Mouse (Mus musculus) midbrain, embryonic 14.5 days (tissue): ENCODE results near the gene Cyth3. TPM values are rescaled to one million over a fixed set of nuclear protein-coding genes. Genes with fewer than 3 reads are reported as not detected.

Experiments used
- ATAC-seq: fragments of 200-750 bp; cut with Nextera tagmentation; 2 replicates; pipeline ENCODE4 v1.8.0; 2017; ENCODE audit warnings: moderate number of reproducible peaks, moderate library complexity; ENCODE audit not compliant: low FRiP score, low TSS enrichment
- DNase-seq: peaks from one replicate; pipeline ENCODE4 v3.0.0-alpha.2; 2015
- H3K27ac ChIP-seq: fragments of 300-500 bp; sonication (generic); replicated peaks from 2 replicates; pipeline ENCODE4 v1.5.1; 2014; ENCODE audit warnings: mild to moderate bottlenecking, low read depth, low read length, moderate library complexity
- H3K27me3 ChIP-seq: fragments of 300-500 bp; sonication (generic); 2 replicates; pipeline ENCODE4 v1.6.1; 2014; ENCODE audit warnings: low read length, control low read depth, mixed read lengths; ENCODE audit not compliant: control insufficient read depth, insufficient read depth
- H3K36me3 ChIP-seq: fragments of 300-500 bp; sonication (generic); 2 replicates; pipeline ENCODE4 v1.6.1; 2014; ENCODE audit warnings: low read length, control low read depth; ENCODE audit not compliant: control insufficient read depth, insufficient read depth
- H3K4me1 ChIP-seq: fragments of 300-500 bp; sonication (generic); 2 replicates; pipeline ENCODE4 v1.6.1; 2014; ENCODE audit warnings: mild to moderate bottlenecking, antibody characterized with exemption, low read length, control low read depth; ENCODE audit not compliant: control insufficient read depth, insufficient read depth
- H3K4me2 ChIP-seq: fragments of 300-500 bp; sonication (generic); 2 replicates; pipeline ENCODE4 v1.6.1; 2014; ENCODE audit warnings: mild to moderate bottlenecking, low read length, moderate library complexity
- H3K4me3 ChIP-seq: fragments of 300-500 bp; sonication (generic); replicated peaks from 2 replicates; pipeline ENCODE4 v1.5.1; 2014; ENCODE audit warnings: low read depth, low read length
- H3K9ac ChIP-seq: fragments of 300-500 bp; sonication (generic); replicated peaks from 2 replicates; pipeline ENCODE4 v1.6.1; 2014; ENCODE audit warnings: mild to moderate bottlenecking, low read length, moderate library complexity
- H3K9me3 ChIP-seq: fragments of 300-500 bp; sonication (generic); 2 replicates; pipeline ENCODE4 v1.6.1; 2016; ENCODE audit warnings: low read length, control low read depth, mixed read lengths; ENCODE audit not compliant: control insufficient read depth
- WGBS: fragments of 180-500 bp; shearing (Covaris S2); extraction: QIAGEN DNeasy Blood & Tissue Kit; methylation state at CpG from one replicate; pipeline ENCODE4 v1.1.7; 2014; 5-methylcytosine and 5-hydroxymethylcytosine counted together
- polyA plus RNA-seq: library from polyadenylated mRNA; unstranded; fragments of >200 nt; fragmentation: Nextera tagmentation; extraction: Ambion mirVana; gene quantifications from 2 replicates; pipeline ENCODE4 v1.2.1, GENCODE M21; 2014

Cyth3 gene
- polyA plus RNA-seq, 1 experiment from 2014 or later = 38.0 TPM

DNA sequence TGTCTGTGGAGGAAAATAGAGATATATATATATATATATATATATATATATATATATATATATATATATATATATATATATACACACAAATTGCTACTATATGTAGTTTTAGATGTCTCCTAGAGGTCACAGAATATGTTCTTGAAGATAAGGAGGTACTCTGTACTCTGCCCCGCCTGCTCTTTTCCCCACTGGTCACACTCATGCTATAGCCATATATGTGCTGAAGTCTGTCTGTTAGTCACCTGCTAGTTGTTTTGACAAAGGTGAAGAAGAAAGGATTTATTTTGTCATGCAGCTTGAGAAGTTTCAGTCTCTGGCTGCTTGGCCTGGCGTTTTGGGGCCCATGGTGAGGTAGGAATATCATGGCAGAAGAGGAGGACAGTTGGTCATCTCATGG lies 25.2 kb downstream of the Cyth3 start:
- no peak for DNase-seq
- no peak overlapping the region for H3K27ac ChIP-seq
- 92% methylated on average over 2 of the region's 2 CpGs for WGBS

DNA sequence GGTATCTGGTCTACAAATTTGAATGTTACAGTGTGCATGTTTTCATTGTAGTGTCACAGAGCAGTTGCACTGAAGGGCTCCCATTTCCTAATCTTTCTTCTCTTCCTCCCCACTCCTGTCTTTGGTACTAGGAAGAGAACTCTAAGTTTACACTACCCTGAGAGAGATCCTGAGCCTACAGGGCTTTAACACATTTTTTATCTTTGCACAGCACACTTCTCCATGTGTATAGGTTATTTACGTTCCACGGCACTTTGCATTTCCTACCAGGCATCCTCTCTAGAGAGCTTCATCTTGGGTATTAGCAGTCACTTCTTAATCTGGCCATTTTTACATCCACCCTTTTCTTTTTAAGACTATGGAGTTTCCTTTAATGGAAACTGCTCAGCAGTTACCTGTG lies 25.8 kb downstream of the Cyth3 start:
- DNase-seq = no peak
- Histone ChIP-seq H3K36me3 (no peaks in the 10 kb centered on the region), H3K9ac (no peak overlapping the region), H3K4me3 (no peak overlapping the region), H3K4me1 (no peaks in the 10 kb centered on the region), H3K27me3 (no peaks in the 10 kb centered on the region), H3K27ac (no peak overlapping the region), H3K4me2 (no peak overlapping the region), H3K9me3 (no peaks in the 10 kb centered on the region)
- WGBS = 80% methylated on average over 2 of the region's 2 CpGs
- ATAC-seq = no peak

More for the DNA sequence above, 25.2 kb downstream of the Cyth3 start:
- Histone ChIP-seq H3K36me3 (no peaks in the 10 kb centered on the region), H3K9ac (no peak overlapping the region), H3K4me2 (no peak overlapping the region), H3K27me3 (no peaks in the 10 kb centered on the region), H3K4me3 (no peak overlapping the region), H3K4me1 (no peaks in the 10 kb centered on the region), H3K9me3 (no peaks in the 10 kb centered on the region)
- ATAC-seq = no peak

DNA sequence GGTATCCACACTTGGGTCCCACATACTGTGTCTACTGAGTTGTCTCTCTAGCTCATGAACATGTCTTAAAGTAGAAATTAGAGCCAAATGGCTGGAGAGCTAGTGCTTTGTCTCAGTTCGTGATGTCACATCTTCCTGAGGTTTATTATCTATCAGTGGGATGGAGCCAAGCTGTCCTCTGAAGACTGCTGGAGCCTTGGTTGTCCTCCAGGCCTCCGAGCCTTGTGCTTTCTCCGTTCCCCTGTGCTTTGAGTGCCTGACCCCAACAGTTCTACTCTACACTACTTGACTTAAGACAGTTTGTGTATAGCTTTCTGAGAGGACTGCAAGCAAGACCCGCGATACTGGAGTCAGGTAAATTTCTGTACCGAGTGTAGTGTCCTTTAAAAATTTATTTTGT lies 26.9 kb downstream of the Cyth3 start:
- ATAC-seq (no peak), DNase-seq (no peak)
- H3K27me3 ChIP-seq = no peaks in the 10 kb centered on the region
- H3K9me3 ChIP-seq = no peaks in the 10 kb centered on the region
- H3K4me3 ChIP-seq = no peak overlapping the region
- H3K36me3 ChIP-seq = no peaks in the 10 kb centered on the region
- H3K4me2 ChIP-seq = no peak overlapping the region
- H3K4me1 ChIP-seq = no peaks in the 10 kb centered on the region
- 95% methylated on average over 6 of the region's 6 CpGs for WGBS
- H3K27ac ChIP-seq = no peak overlapping the region
- H3K9ac ChIP-seq = no peak overlapping the region

DNA sequence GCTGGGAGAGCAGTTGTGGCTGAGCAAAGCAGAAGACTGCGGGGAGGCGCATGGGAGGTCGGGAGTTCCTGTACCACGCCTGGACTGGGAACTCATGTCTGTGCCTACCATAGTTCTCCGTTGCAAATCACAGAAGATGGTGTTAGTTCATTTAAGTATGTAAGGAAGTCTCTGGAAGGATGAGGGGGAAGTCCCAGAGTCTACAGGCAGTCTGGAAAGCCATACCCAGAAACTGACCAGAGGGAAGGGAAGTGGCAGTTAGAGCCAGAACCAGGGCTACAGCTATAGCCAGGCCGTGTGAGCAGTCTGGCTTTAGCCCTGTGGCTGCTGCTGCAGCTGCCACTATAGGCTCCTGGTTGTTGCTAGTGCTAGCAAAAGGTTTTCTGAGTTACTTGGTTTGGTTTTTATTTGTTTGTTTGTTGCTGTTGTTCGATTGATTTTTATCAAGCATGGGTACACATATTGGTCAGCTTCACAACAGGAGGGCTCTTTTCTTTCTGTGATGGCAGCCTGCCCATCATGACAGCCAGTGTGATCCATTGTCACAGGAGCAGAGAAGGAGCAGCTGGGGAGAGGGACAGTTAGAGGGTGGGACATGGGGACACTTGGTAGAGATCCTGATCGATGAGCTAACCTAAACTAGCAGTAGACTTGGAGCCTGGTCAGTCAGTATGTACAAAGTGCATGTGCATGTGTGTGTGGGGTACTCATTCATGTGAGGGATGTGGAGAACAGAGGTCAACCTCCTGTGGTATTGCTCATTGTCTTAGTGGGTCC lies 29.8 kb downstream of the Cyth3 start:
- Histone ChIP-seq H3K4me2 (no peak overlapping the region), H3K9me3 (no peaks in the 10 kb centered on the region), H3K9ac (no peak overlapping the region), H3K27me3 (no peaks in the 10 kb centered on the region), H3K27ac (no peak overlapping the region), H3K36me3 (no peaks in the 10 kb centered on the region), H3K4me1 (no peaks in the 10 kb centered on the region), H3K4me3 (no peak overlapping the region)
- ATAC-seq = no peak
- 83% methylated on average over 8 of the region's 8 CpGs for WGBS
- DNase-seq = no peak

DNA sequence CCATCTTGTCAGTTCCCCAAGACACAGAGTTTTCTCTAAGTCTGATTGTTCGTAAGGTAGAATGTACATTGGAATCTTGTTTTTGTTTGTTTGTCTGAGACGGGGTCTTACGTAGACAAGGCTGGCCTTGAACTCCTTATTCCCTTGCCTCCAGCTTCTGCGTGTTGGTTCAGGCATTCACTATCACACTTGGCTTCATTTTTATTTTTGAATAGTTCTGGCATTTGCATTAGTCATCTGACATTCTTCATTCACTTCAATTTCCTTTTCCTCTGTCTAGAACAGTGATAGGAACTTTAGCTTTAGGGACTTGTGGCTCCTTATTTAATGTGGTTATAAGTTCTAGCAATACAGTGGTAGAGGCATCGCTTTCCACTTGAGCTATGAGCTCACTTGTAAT lies 31.2 kb downstream of the Cyth3 start:
- no peaks in the 10 kb centered on the region for H3K9me3 ChIP-seq
- H3K4me3 ChIP-seq = no peak overlapping the region
- no peak for DNase-seq
- no peaks in the 10 kb centered on the region for H3K36me3 ChIP-seq
- H3K27me3 ChIP-seq = no peaks in the 10 kb centered on the region
- H3K4me2 ChIP-seq = no peak overlapping the region
- H3K4me1 ChIP-seq = no peaks in the 10 kb centered on the region
- WGBS = 96% methylated on average over 5 of the region's 5 CpGs
- H3K27ac ChIP-seq = no peak overlapping the region
- no peak for ATAC-seq
- no peak overlapping the region for H3K9ac ChIP-seq

DNA sequence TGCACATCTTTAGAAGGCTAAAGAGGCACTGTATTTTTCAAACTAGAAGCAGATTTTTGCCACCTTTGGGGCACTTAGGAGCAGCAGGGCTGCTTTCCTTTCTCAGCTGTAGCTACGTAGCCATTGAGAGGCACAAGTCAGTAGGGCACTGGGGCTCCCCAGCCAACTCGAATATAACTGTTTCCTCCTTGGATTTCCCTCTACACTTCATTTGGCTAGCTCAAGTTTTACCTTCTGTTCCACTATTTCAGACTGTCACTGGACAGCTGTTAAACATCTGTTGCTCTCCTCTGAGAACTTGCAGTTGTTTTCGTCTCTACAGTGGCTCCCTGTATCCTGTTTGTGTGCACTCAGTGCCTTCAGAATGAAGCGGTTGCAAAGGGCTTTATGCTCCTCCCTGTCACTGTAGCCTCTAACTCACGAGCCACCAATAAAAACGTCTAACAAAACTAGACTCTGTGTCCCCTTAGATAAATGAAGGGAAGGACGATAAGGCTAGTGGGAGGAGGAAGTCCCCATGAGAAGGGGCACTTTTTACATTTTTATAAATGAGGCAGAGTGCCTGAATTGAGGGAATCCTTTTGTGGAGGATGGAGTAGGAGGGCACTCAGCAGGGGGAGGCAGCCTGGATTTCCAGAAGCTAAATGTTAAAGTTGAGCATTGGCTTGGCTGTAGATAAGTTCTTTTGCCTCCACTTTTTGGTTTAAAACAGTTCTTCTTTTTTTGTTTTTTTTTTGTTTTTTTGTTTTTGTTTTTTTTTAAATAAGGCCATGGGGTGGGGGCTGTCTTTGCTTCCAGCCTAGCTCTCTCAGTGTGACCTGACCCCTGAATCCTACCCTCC lies 32.6 kb downstream of the Cyth3 start:
- no peaks in the 10 kb centered on the region for H3K9me3 ChIP-seq
- no peaks in the 10 kb centered on the region for H3K4me1 ChIP-seq
- ATAC-seq (no peak), DNase-seq (no peak)
- no peak overlapping the region for H3K4me3 ChIP-seq
- H3K27ac ChIP-seq = no peak overlapping the region
- WGBS = 31% methylated on average over 7 of the region's 7 CpGs
- H3K27me3 ChIP-seq = no peaks in the 10 kb centered on the region
- H3K36me3 ChIP-seq = no peaks in the 10 kb centered on the region
- no peak overlapping the region for H3K9ac ChIP-seq
- no peak overlapping the region for H3K4me2 ChIP-seq

DNA sequence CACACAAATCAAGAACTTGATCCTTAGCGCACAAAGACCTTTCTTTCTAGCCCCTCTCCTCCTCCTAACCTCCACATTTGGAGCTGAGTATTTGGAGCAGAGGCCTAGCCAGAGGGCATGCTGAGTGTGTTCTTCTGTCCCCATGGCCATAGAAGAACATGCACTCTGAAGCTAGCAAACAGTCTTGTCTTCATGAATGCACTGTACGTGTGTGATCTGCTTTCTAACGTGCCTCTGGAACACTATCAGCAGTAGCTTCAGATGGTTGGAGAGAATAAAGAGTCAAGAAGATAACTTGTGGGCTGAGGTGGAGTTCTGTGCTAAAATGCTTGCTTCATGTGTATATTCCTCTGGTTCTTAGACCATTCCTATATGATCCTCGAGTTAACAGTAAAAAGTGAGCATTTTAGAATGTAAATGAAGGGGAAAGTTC lies 33.3 kb downstream of the Cyth3 start:
- 66% methylated on average over 4 of the region's 4 CpGs for WGBS
- no peak overlapping the region for H3K4me2 ChIP-seq

DNA sequence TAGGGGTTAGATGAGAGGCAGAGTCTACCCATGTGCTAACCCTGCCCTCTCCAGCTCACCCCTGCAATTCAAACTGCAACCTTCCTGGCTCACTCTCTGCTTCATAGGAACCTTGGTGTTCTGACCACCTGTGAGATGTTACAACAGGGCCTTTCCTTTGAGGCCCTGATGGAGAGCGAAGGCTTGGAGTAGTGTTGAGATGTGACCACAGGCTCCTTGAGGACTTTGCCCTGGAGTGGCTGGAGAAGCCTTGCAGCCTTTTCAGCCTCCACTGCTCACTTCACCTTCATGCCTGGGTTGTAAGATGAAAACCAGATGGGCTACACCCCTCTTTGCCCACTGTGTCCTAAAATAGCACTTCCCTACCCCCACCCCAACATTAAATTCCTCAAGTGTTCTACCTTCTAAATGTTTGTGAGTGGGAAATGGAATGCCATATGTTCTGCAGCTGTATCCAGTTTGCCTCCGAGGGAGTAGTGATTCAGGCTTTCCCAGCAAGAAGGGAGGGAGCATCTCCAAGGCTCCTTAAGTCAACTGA lies 34.5 kb downstream of the Cyth3 start:
- no peak for ATAC-seq

More for the DNA sequence above, 33.3 kb downstream of the Cyth3 start:
- ATAC-seq (no peak), DNase-seq (no peak)
- H3K9me3 ChIP-seq = no peaks in the 10 kb centered on the region
- no peak overlapping the region for H3K27ac ChIP-seq
- no peaks in the 10 kb centered on the region for H3K36me3 ChIP-seq
- H3K9ac ChIP-seq = no peak overlapping the region
- no peaks in the 10 kb centered on the region for H3K27me3 ChIP-seq
- H3K4me3 ChIP-seq = no peak overlapping the region
- no peaks in the 10 kb centered on the region for H3K4me1 ChIP-seq

More for the DNA sequence above, 34.5 kb downstream of the Cyth3 start:
- H3K4me2 ChIP-seq = no peak overlapping the region
- H3K9ac ChIP-seq = no peak overlapping the region
- 90% methylated on average over 2 of the region's 2 CpGs for WGBS
- no peaks in the 10 kb centered on the region for H3K9me3 ChIP-seq
- H3K4me1 ChIP-seq = no peaks in the 10 kb centered on the region
- H3K4me3 ChIP-seq = no peak overlapping the region
- H3K36me3 ChIP-seq = no peaks in the 10 kb centered on the region
- DNase-seq = no peak
- H3K27me3 ChIP-seq = no peaks in the 10 kb centered on the region
- no peak overlapping the region for H3K27ac ChIP-seq
